Mouse (Mus musculus) olfactory bulb, adult 2 months (tissue): Measurements from ENCODE around the gene Alcam.

Source experiments
- CTCF ChIP-seq: fragments of 200-500 bp; IDR thresholded peaks from 2 replicates; pipeline ENCODE4 v1.5.1; 2012; ENCODE audit warnings: low read depth, mild to moderate bottlenecking, low read length, moderate library complexity; ENCODE audit not compliant: insufficient read depth
- POLR2A ChIP-seq: fragments of 200-500 bp; IDR thresholded peaks from 2 replicates; pipeline ENCODE4 v1.6.1; 2012; ENCODE audit warnings: mild to moderate bottlenecking, low read depth, low read length, moderate library complexity; ENCODE audit not compliant: insufficient read depth

GRCm38 (mm10) chr16:52451101-52451785, 2.6 kb downstream of the Alcam start:
- TF ChIP-seq CTCF = no peak
- no peak for TF ChIP-seq POLR2A
